Mouse (Mus musculus) forebrain, embryonic 13.5 days (tissue): ENCODE measurements at regions not wholly inside any gene's neighbourhood (a gene's known extent, or its start where the extent isn't known, plus 50 kb on each side); places are given as distances from the start of the nearest gene placed in this dataset.

Source experiments
- ATAC-seq: fragments of 200-750 bp; cut with Nextera tagmentation; 2 replicates; pipeline ENCODE4 v1.8.0; 2017
- H3K27ac ChIP-seq: fragments of 300-500 bp; sonication (generic); 2 replicates; pipeline ENCODE4 v1.5.1; 2015; ENCODE audit warnings: inconsistent platforms, mild to moderate bottlenecking, moderate library complexity
- H3K27me3 ChIP-seq: fragments of 300-500 bp; sonication (generic); 2 replicates; pipeline ENCODE4 v1.6.1; 2015; ENCODE audit warnings: mild to moderate bottlenecking, inconsistent platforms
- H3K36me3 ChIP-seq: fragments of 300-500 bp; sonication (generic); 2 replicates; pipeline ENCODE4 v1.6.1; 2015; ENCODE audit warnings: mild to moderate bottlenecking, inconsistent platforms; ENCODE audit not compliant: poor library complexity, severe bottlenecking
- H3K4me1 ChIP-seq: fragments of 300-500 bp; sonication (generic); 2 replicates; pipeline ENCODE4 v1.6.1; 2015; ENCODE audit warnings: inconsistent platforms
- H3K4me2 ChIP-seq: fragments of 300-500 bp; sonication (generic); 2 replicates; pipeline ENCODE4 v1.6.1; 2015; ENCODE audit warnings: inconsistent platforms, mild to moderate bottlenecking, moderate library complexity
- H3K4me3 ChIP-seq: fragments of 300-500 bp; sonication (generic); 2 replicates; pipeline ENCODE4 v1.5.1; 2015; ENCODE audit warnings: mild to moderate bottlenecking, inconsistent platforms
- H3K9ac ChIP-seq: fragments of 300-500 bp; sonication (generic); 2 replicates; pipeline ENCODE4 v1.6.1; 2015; ENCODE audit warnings: mild to moderate bottlenecking, inconsistent platforms
- H3K9me3 ChIP-seq: fragments of 300-500 bp; sonication (generic); replicated peaks from 2 replicates; pipeline ENCODE4 v1.6.1; 2016; ENCODE audit warnings: inconsistent platforms
- WGBS: fragments of 180-500 bp; shearing (Covaris S2); methylation state at CpG from one replicate; pipeline ENCODE4 v1.1.7; 2015; 5-methylcytosine and 5-hydroxymethylcytosine counted together

DNA sequence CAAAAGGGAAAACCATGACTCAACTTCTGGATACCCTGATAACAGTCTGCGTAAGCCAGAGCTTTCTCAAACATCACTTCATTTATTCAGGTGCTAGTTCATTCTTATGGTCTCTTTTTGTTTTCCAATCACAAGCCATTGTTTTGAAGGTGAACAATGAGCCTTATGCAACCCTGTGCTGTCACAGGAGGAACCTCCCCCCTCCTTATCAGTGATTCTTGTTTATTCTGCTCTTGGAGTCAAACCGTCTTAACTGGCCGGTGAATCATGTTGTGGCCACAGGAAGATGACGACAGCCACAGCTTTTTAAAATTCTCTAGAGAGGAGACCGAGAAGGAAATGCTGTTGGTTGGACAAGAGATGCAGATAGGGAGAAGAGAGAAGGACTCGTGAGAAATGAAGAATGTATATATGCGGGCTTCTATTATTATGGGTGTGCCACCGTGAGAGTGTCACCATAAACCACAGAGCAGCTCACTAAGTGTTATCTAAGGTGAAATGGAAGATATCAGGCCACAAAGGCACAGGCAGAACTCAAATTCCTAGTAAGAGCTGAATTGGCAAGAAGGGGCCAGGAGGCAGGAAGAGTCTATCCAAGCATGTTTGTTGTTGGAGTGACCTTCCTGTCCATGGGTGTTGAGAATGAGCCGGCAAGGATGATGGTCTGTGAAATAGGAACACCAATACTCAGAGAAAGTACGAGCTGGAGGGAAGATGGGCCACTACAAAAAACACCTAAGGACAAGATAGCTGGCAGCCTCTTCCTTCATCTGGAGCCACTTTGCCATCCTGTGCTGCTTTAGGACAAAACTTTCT, 151.8 kb downstream of the Kdr start:
- H3K4me1 ChIP-seq, result 0 out of 2 replicates have a peak, but pooled peaks cover 7% of the 10 kb centered on the region
- no peaks in the 10 kb centered on the region for H3K36me3 ChIP-seq
- no peak overlapping the region for H3K27ac ChIP-seq
- H3K9me3 ChIP-seq, result no peaks in the 10 kb centered on the region
- ATAC-seq, result no peak
- H3K9ac ChIP-seq, result no peak overlapping the region
- H3K27me3 ChIP-seq, result no peaks in the 10 kb centered on the region
- H3K4me3 ChIP-seq, result no peak overlapping the region
- 88% methylated on average over 10 of the region's 10 CpGs for WGBS
- H3K4me2 ChIP-seq, result no peak overlapping the region

DNA sequence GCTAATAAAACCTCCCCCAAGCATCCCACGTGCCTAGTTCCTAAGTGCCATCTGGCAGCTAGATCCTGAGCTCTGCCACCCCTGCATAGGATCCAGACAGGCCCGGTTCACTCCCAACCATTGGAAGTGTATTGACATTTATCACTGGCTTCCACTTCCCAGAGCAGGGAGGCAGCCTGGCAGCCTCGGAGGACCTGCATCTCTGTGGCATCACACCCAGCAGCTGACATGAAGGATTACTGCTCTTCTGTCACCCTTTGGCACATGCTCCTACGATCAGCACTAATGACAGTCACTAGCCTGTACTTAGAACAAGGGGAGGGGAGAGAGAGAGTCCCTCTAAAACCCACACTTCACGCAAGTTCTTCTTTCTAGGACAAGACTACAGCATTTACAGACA, 152.7 kb downstream of the Kdr start:
- Histone ChIP-seq H3K4me3 (no peak overlapping the region), H3K27ac (no peak overlapping the region), H3K36me3 (no peaks in the 10 kb centered on the region), H3K27me3 (no peaks in the 10 kb centered on the region), H3K4me1 (0 out of 2 replicates have a peak, but pooled peaks cover 7% of the 10 kb centered on the region), H3K4me2 (no peak overlapping the region), H3K9ac (no peak overlapping the region), H3K9me3 (no peaks in the 10 kb centered on the region)
- 64% methylated on average over 5 of the region's 5 CpGs for WGBS
- 0 out of 2 replicates have a peak, but pooled peaks have one; percentile 8 for ATAC-seq

DNA sequence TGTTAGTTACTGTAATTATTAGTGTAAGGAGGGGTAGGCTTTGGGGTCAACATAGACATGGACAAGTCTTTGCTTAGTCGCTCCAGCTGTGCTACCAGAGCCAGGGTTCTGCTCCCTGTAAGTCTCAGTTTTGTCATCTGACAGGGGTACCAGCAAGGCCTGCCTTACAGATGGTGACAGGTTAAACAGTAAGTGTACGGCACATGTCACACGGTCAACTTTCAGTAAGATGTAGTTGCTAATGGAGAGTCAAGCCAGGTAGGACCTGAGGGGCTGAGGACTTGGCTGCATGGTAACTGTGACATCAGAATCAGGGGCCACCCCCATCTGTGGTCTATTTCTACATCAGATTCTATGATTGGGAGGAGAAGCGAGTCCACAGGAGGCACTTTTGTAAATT, 153.6 kb downstream of the Kdr start:
- Histone ChIP-seq H3K4me3 (no peak overlapping the region), H3K9ac (no peak overlapping the region), H3K4me2 (no peak overlapping the region), H3K27ac (no peak overlapping the region), H3K36me3 (no peaks in the 10 kb centered on the region), H3K27me3 (no peaks in the 10 kb centered on the region), H3K4me1 (no peaks in the 10 kb centered on the region), H3K9me3 (no peaks in the 10 kb centered on the region)
- ATAC-seq, result no peak
- WGBS, result 94% methylated on average over 4 of the region's 4 CpGs

DNA sequence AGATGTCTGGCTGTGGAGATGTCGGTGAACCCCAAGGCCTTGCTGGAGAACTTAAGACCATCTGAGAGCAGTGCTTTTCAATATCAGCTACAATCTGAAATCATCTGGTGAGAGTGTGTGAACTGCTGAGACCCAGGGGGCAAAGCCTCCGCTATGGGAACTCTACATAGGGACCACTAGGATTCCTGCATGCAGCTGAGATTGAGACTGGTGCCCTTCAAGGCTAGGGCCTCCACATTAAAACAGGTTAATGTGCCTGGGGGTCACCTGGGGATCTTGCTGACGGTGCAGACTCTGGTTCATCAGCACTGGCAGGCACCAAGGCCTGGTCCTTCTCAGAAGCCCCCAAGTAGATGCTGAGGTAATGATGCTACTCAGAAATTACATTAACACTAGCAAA, 154.6 kb downstream of the Kdr start:
- Histone ChIP-seq H3K27me3 (no peaks in the 10 kb centered on the region), H3K36me3 (no peaks in the 10 kb centered on the region), H3K4me1 (no peaks in the 10 kb centered on the region), H3K9me3 (no peaks in the 10 kb centered on the region), H3K4me2 (no peak overlapping the region), H3K9ac (no peak overlapping the region), H3K27ac (no peak overlapping the region), H3K4me3 (no peak overlapping the region)
- 91% methylated on average over 3 of the region's 3 CpGs for WGBS
- no peak for ATAC-seq

DNA sequence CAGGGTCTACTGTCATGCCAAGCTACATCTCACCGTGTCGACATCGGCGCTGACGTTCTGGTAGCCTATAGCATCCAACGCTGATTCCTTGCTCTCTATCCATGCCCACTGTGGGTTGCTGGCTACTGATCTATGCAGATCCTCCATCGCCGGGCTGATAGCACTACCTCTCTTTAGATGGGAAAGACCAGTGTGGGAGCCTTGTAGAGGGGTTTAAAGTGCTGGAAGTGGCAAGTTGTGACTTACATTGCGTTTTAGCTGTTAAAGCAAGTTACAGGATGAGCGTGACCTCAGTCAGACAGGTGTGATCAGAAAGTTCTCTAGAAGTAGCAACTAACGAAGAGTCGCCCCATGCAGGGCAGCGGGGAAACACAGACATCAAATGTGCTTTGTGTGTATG, 160.9 kb downstream of the Kdr start:
- H3K9me3 ChIP-seq, result no peaks in the 10 kb centered on the region
- 95% methylated on average over 13 of the region's 13 CpGs for WGBS
- ATAC-seq, result no peak
- H3K4me3 ChIP-seq, result no peak overlapping the region
- no peaks in the 10 kb centered on the region for H3K27me3 ChIP-seq
- H3K9ac ChIP-seq, result no peak overlapping the region
- no peaks in the 10 kb centered on the region for H3K36me3 ChIP-seq
- no peak overlapping the region for H3K4me2 ChIP-seq
- H3K27ac ChIP-seq, result no peak overlapping the region
- no peaks in the 10 kb centered on the region for H3K4me1 ChIP-seq

DNA sequence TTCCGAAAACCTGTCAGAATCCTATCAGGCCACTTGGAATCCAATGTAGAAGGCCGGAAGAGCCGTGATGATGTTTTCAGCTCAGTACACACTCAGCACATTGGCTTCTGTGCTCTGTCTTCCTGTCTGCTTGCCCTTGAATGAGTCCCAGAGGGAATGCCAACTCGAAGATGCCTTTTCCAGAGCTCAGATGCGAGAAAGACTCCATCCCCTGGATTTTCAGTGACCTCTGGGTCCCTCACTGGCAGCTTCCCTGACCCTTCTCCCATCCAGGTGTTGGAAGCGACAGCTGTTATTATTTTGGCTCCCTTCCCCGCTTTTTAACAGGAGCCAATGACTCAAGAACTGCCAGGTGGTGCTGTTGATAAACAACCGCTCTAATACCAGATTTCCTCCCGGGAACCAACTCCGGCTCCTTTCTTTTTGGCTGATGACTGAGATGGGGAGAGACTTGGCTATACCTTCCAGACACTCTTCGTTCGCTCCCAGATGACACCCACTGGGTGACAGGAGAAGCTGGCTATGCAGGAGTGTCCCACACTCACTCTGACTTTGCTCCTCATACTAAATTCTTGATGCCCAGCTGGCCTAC, 163.8 kb downstream of the Kdr start:
- H3K4me2 ChIP-seq, result no peak overlapping the region
- peak; percentile 16; the same call in 1 of the 2 replicates for ATAC-seq
- no peaks in the 10 kb centered on the region for H3K27me3 ChIP-seq
- 85% methylated on average over 12 of the region's 12 CpGs for WGBS
- H3K9ac ChIP-seq, result no peak overlapping the region
- H3K4me3 ChIP-seq, result no peak overlapping the region
- no peaks in the 10 kb centered on the region for H3K9me3 ChIP-seq
- no peaks in the 10 kb centered on the region for H3K36me3 ChIP-seq
- H3K27ac ChIP-seq, result no peak overlapping the region
- no peaks in the 10 kb centered on the region for H3K4me1 ChIP-seq

DNA sequence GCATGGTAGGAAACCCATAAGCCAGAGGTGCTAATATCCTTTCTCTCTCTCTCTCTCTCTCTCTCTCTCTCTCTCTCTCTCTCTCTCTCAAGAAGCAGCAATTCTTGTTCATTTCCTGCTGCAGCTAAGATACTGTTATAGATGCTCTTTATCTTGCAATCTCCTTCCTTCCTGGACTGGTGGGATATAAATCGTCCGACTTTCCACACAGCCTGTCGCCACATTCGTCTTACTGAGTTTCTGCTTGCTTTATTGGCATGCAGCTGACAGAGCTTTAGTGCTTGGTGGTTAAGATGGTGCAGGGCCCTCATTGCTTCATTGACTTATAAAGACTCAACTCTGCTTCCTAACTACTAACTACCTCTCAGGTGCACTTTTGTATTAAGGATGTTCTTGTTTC, 165.6 kb downstream of the Kdr start:
- Histone ChIP-seq H3K4me2 (no peak overlapping the region), H3K27me3 (no peaks in the 10 kb centered on the region), H3K9ac (no peak overlapping the region), H3K4me3 (no peak overlapping the region), H3K9me3 (no peaks in the 10 kb centered on the region), H3K36me3 (no peaks in the 10 kb centered on the region), H3K4me1 (no peaks in the 10 kb centered on the region), H3K27ac (no peak overlapping the region)
- ATAC-seq, result no peak
- WGBS, result 93% methylated on average over 4 of the region's 4 CpGs

DNA sequence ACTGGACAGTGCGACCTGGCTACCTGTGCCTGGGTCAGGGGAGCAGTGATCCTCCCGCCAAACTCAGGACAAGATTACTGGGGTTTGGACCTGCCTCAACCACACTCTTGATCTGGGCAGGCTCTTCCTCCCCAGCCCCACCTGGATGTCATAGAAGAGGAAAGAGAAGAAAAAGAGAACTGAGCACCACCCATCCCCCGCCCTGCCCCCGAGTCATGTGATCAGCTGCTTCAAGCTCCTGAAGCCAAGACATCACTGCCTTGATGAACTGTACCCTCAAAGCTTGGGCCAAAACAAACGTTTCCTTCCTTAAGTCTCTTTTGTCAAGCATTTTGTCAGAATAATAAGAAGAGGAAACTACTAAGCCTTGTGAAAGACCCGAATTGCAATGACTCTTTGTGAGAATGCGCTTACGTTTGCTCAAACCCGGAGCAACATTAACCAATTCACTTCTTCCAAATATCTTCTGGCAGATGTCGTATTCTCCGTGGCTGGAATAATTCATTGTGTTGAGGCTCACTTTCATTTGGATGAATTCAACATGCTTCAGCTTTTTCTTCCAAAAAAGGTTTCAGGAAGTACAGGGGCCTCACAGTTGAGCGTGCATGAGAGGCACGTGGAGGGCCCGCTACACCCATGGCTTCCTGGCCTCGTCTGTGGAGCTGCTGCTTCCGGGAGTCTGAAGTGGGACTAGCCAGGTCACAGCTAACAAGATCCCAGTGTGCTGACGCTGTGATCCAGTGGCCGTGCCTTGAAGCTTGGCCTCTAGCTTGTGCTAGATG, 169.5 kb downstream of the Kdr start:
- H3K9ac ChIP-seq, result no peak overlapping the region
- H3K4me1 ChIP-seq, result no peaks in the 10 kb centered on the region
- WGBS, result 85% methylated on average over 18 of the region's 18 CpGs
- H3K9me3 ChIP-seq, result peaks cover 3% of the 10 kb centered on the region; the same call in 1 of the 2 replicates
- no peak overlapping the region for H3K27ac ChIP-seq
- no peak overlapping the region for H3K4me3 ChIP-seq
- no peak overlapping the region for H3K4me2 ChIP-seq
- H3K36me3 ChIP-seq, result no peaks in the 10 kb centered on the region
- no peaks in the 10 kb centered on the region for H3K27me3 ChIP-seq
- ATAC-seq, result no peak

DNA sequence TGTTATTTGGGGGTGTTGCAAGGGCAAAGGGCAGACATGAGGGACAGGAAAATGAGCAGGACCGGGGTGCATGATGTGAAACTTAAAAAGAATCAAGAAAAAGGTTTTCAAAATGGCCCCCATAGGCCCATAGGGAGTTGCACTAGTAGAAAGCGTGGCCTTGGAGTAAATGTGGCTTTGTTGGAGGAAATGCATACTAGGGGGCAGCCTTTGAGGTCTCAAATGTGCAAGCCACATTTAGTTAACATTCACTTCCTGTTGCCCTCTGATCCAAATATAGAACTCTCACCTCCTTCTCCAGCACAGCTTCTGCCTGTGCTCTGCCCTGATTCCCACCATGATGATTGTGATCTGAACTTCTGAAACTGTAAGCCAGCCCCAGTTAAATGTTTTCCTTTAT, 173.2 kb downstream of the Kdr start:
- ATAC-seq, result no peak
- H3K4me1 ChIP-seq, result peaks cover 8% of the 10 kb centered on the region
- 85% methylated on average over 2 of the region's 2 CpGs for WGBS

DNA sequence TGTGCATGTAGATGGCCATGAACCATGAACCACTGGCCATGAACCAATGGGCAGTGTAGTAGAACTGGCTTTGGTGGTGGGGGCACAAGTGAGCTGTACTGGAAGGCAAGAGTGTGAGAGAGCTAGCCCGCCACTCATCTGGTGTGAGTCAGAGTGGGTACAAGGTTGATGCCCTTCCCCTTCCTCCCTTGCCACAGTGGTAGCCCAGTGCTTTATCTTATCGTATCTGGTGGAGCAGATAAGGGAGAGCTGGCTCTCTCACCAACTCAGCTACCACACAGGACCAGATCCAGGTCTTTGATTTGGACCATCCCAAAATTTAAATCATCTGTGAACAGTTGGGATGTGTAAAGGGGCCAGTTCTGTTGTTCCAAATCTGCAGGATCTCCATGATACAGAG, 173.9 kb downstream of the Kdr start:
- ATAC-seq, result no peak
- no peak overlapping the region for H3K4me2 ChIP-seq
- peaks cover 3% of the 10 kb centered on the region; the same call in 1 of the 2 replicates for H3K9me3 ChIP-seq
- 100% methylated on average over 2 of the region's 2 CpGs for WGBS
- no peaks in the 10 kb centered on the region for H3K36me3 ChIP-seq
- H3K27ac ChIP-seq, result no peak overlapping the region
- no peak overlapping the region for H3K4me3 ChIP-seq
- H3K27me3 ChIP-seq, result peaks cover 4% of the 10 kb centered on the region; the same call in 1 of the 2 replicates
- H3K4me1 ChIP-seq, result peaks cover 14% of the 10 kb centered on the region
- H3K9ac ChIP-seq, result no peak overlapping the region

More for the DNA sequence above, 173.2 kb downstream of the Kdr start:
- no peak overlapping the region for H3K4me3 ChIP-seq
- H3K27ac ChIP-seq, result no peak overlapping the region
- no peaks in the 10 kb centered on the region for H3K36me3 ChIP-seq
- no peak overlapping the region for H3K9ac ChIP-seq
- H3K9me3 ChIP-seq, result peaks cover 3% of the 10 kb centered on the region; the same call in 1 of the 2 replicates
- H3K4me2 ChIP-seq, result no peak overlapping the region
- peaks cover 4% of the 10 kb centered on the region; the same call in 1 of the 2 replicates for H3K27me3 ChIP-seq

DNA sequence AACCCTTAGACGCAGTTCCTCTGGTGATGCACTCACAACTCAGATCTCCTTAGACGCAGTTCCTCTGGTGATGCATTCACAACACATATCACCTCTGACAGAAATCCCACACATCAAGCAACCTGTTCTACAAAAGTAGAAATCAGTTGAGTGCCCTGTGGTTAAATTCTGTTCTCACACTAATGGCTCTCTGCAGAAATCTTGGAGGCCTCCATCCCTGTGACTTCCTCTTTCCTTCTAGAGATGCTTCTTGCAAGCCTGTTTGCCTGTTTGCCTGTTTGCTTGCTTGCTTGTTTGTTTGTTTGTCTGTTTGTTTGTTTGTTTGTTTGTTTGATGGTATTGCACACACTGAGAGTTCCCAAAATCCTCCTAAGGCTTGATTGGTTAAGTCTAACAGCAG, 175.2 kb downstream of the Kdr start:
- Histone ChIP-seq H3K4me2 (no peak overlapping the region), H3K4me1 (peaks cover 14% of the 10 kb centered on the region), H3K4me3 (no peak overlapping the region), H3K9ac (no peak overlapping the region), H3K9me3 (peaks cover 3% of the 10 kb centered on the region; the same call in 1 of the 2 replicates), H3K27ac (no peak overlapping the region), H3K36me3 (no peaks in the 10 kb centered on the region), H3K27me3 (peaks cover 12% of the 10 kb centered on the region; the same call in 1 of the 2 replicates)
- ATAC-seq, result no peak
- 90% methylated on average over 2 of the region's 2 CpGs for WGBS
